Mouse (Mus musculus) myocyte (in vitro differentiated cells): Measurements from ENCODE around the gene Tet3.

Experiments used
- MAX ChIP-seq: IDR thresholded peaks from one replicate; pipeline ENCODE4 v1.6.1; 2011; ENCODE audit warnings: low read depth, mild to moderate bottlenecking, control low read depth
- MYOG ChIP-seq, 3 experiments: IDR thresholded peaks; one replicate each; pipeline ENCODE4 v1.6.1; 2011; ENCODE audit warnings: control low read depth in 2 of 3, low read depth in 2 of 3, mild to moderate bottlenecking in 2 of 3; ENCODE audit not compliant: insufficient read length in 2 of 3, control insufficient read depth in 1 of 3, insufficient read depth in 1 of 3
- POLR2A ChIP-seq: IDR thresholded peaks from one replicate; pipeline ENCODE4 v1.6.1; 2011; ENCODE audit warnings: low read depth, mild to moderate bottlenecking, control low read depth, moderate library complexity; ENCODE audit not compliant: insufficient read length
- SRF ChIP-seq: IDR thresholded peaks from one replicate; pipeline ENCODE4 v1.6.1; 2011; ENCODE audit warnings: low read depth; ENCODE audit not compliant: control insufficient read depth, insufficient read length
- TCF12 ChIP-seq: IDR thresholded peaks from one replicate; pipeline ENCODE4 v1.6.1; 2011; ENCODE audit warnings: mild to moderate bottlenecking, control low read depth; ENCODE audit not compliant: poor library complexity, insufficient read depth, severe bottlenecking
- USF1 ChIP-seq: IDR thresholded peaks from one replicate; pipeline ENCODE4 v1.6.1; 2011; ENCODE audit warnings: low read depth, mild to moderate bottlenecking, control low read depth, moderate library complexity

DNA sequence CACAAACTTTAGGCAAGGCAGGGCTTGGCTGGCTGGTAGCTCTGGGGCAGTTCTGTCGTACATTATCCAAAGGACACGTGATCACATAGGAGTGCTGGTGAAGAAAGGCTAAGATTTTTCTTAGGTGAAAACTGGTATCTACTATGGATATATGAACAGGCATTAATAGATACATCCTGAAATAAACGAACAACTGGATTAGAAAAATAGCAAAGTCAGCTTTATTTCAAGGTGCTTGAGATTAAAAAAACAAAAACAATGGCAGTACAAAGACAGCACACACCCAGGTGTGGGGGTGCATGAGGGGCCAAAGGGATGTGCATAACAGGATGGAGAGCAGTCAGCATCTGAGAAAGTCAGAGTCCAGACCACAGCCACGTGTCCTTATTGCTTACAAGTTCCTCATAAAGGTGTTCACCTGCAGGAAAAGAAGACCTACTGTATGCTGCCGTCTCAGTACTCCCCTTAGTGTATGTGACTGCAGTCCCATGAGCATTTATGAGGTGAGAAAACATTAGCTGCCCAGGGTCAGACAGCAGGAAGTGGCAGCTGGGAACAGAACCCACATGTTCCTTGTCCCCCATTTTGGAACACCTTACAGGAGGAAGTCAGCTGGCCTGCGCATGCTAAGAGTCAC lies 21.3 kb upstream of the Tet3 start:
- TF ChIP-seq USF1 (no peak), SRF (no peak), MYOG (IDR thresholded peaks at IDR 0.05; ENCODE audit: control insufficient read depth in 1 of 3, insufficient read depth in 1 of 3, insufficient read length in 2 of 3, low read depth in 2 of 3) (no peak), POLR2A (no peak), TCF12 (no peak), MAX (no peak)
